In genomic region chr3:116277146-116277545, GRCm38 (mm10) we compare ENCODE assay signal across 16 mouse cellular contexts. TPM values are rescaled to one million over a fixed set of nuclear protein-coding genes. Genes with fewer than 3 reads are reported as not detected.
"Had no signal": no experiment of that assay in that cellular context is flagged by ENCODE, and none has a peak within 500 bp of the region (broad histone marks: within the 10 kb centered on the region; RNA-seq: fewer than 3 reads in every experiment).

No protein-coding gene starts in this region.

- DNase-seq: retina, postnatal 1 day; right cerebral cortex, adult 18-20 months; right cerebral cortex, postnatal 14 days; right cerebral cortex, postnatal 25 days; right cerebral cortex, postnatal 4 days; spleen, adult 18-20 months; thymus, adult 18-20 months; thymus, adult 2 months; thymus, postnatal 14 days; thymus, postnatal 25 days; thymus, postnatal 36 days; thymus, postnatal 4 days had no signal

- H3K4me2 ChIP-seq: neural tube, embryonic 15.5 days; stomach, embryonic 15.5 days had no signal

- H3K27me3 ChIP-seq: neural tube, embryonic 15.5 days; stomach, embryonic 15.5 days had no signal

- H3K9ac ChIP-seq: neural tube, embryonic 15.5 days; stomach, embryonic 15.5 days had no signal

- H3K9me3 ChIP-seq: neural tube, embryonic 15.5 days; stomach, embryonic 15.5 days had no signal

- H3K4me3 ChIP-seq: neural tube, embryonic 15.5 days; stomach, embryonic 15.5 days had no signal

- H3K4me1 ChIP-seq: stomach, embryonic 15.5 days had no signal

- H3K27ac ChIP-seq: neural tube, embryonic 15.5 days; stomach, embryonic 15.5 days; stomach, postnatal 0 days had no signal

- H3K36me3 ChIP-seq: neural tube, embryonic 15.5 days; stomach, embryonic 15.5 days had no signal

RNA-seq across cellular contexts. Expression of gene Gpr88, which starts 23.8 kb away (rescaled TPM):
- total RNA-seq: neutrophil, adult 5-6 weeks had no signal
